Mouse (Mus musculus) T-cell, adult 66 days (primary cell): ENCODE measurements around the gene Amdhd2. TPM values are rescaled to one million over a fixed set of nuclear protein-coding genes. Genes with fewer than 3 reads are reported as not detected.

Source experiments
- total RNA-seq, 2 experiments: library from RNA; stranded (reverse); gene quantifications; 3 replicates in 1 of 2; 4 replicates in 1 of 2; pipeline ENCODE4 v1.2.4; 2023

Gene Amdhd2
- 10 to 100 TPM; 27.0 to 27.6 TPM for total RNA-seq

DNA sequence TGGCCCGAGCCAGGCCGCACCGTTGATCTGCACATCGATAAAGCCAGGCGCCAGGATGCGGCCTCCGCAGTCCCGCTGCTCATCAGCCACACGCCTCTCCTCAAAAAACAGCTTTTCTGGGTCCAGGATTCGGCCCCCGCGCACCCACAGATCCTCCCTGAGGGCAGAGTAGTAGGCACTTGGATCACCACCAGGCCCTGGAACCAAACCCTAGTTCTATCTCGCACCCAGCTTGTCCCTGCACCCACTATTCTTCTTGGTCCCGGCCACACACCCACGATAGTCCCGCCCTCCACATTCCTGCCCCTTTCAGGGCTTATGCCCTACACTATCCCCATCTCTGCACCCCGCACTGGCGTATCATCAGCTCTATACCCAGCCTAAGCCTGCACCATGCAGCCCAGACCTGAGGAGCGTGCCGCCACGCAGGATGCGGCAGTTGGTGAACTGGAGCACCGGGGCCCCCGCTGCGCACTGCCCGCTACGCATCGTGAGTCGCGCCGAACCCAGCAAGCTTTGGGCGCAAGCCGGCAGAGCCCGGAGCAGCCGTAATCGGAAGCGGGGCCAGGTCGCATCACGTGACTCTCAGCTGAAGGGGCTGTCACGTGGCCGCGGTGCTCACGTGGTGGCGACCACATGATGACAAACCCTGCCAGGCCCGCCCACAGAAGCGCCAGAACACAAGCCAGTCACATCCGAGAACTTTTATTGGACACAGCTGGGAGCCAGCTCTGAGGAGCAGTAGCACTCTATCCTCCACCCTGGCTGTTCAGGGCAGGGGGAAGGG, at the start of gene Amdhd2:
Gene Amdhd2 (minus strand): TSS at position 591 of the 787 bp plus-strand sequence.

DNA sequence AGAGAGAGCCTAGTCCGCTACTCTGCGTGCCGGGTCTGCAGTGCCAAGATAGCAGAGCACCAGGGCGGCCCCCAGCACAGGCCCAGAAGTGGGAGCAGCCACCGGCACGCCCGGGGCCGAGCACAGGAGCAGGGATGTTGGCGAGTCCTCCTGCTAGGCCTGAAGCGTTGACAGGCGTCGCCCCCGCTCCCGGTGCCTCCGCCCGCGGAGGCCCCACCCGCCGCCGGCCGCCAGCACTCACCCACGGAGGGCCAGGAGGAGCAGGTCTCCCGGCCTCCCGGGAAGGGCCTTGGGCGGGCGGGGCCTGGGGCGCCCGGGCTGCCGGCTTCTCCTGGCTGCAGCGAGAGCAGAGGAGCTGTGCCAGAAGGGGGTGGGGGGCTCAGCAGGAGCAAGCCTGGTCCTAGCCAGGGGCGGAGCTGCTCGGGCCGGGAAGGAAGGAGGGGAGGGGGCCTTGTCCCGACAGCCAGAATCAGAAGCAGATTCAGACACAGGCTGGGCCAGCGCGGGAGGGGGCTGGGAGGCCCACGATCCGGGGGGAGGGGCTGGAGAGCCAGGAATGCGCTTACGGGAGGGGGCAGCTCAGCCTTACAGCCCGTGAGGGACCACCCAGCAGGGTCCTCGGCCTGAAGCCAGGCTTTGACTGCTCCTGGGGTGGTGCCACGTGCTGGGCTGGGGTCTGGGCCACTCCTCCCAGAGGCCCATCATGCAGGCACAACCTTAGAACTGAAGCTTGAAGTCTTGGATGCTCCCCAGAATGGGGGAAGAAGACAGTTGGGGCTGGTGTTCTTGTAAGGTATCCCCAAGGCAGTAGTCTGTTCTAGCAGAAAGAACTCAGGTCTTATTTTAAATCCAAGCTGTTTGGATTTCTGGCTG, 45.7 kb upstream of the Amdhd2 start, which contains the start of gene Ntn3:
Gene Ntn3 (minus strand): TSS at position 489 of the 873 bp plus-strand sequence.

DNA sequence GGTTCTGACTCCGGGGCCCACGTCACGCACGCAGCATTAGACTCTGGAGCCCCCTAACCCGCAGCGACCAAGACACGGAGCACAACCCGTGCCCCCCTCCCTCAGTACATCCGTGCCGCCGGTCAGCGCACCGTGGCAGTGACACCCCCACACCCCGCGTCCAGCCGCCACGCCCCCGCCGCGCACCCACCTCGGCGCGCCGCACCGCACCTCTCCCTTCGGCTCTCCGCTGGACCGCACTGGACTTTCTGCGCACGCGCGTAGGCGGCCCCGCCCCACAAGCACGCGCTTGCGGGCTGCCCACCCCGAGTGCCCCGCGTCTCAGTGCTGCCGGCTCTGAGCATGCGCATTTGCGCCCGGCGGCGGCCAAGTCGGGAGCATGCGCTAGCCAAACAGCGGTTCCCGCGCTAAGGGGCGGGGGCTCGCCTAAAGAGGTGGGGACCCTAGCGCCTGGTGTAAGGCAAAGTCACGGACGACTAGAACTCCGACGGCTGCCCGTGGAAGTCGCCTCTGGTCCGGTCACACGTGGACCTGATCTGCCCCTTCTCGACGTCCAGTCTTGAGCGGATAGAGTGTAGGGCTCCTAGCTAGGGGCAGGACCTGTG, 41.8 kb upstream of the Amdhd2 start, which contains the start of gene Tbc1d24:
Gene Tbc1d24 (minus strand): TSS at position 279 of the 605 bp plus-strand sequence.

DNA sequence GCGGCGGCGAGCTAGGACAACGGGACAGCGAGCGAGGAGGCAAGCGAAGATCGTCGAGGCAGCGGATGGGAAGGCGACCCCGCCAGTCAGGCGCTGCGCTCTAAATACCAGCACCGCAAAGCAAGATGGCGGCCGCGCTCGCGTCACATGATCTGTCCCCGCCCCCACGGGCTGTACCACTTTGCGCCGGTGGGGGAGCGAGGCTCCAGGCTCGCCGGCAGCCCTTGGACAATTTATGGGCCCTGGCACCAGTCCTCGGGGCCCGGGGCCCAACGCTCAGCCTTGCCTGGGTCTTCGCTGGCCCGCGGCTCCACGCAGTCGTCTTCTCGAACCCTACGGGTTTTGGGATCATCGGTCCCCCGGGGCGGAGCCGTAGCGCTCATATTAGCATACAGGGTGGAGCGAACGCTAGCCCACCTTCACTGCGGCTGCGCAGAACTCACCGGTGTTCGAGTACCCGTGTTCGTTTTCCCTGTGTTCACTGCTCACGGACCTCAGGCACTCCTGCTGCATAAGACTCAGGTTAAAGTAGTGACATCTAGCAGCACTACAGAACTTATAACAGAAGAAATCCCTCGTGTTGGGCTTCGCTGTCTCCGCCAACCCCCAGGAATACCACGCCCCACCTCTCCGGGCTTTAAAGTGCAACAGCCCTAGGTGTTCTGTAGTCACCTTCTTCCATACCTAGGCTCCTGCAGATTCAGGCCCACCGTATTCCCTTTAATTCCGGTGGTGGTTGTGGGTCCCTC, 5.9 kb upstream of the Amdhd2 start, which contains the start of gene Atp6v0c:
Gene Atp6v0c (minus strand): TSS at position 386 of the 749 bp plus-strand sequence.

DNA sequence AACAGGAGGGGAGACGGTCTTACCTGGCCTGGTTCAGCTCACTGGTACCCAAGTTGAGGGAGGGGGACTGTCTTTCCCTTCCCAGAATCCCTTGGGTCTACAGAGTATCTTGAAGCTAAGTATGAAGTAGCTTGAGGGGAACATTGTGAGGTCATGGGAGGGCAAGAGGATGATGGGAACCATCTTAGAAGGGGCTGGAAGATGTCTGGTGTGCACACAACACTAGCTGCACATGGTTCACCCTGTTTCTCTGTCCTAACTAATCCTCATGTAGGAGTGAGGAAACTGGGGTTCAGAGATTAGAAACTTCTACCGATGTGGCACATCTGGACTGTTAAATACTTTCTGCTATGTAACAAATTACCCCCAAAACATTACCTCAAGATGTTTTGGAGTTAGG, 12.7 kb downstream of the Amdhd2 start, which contains the start of gene Pdpk1:
Gene Pdpk1 (minus strand): TSS at position 101 of the 400 bp plus-strand sequence.

Other genes starting within 250 kb of the Amdhd2 start
- gene Dcpp3, start 246.3 kb downstream of the Amdhd2 start, total RNA-seq: not detected
- not detected for gene Sbp, start 222.1 kb downstream of the Amdhd2 start, total RNA-seq
- gene Sbpl, start 208.5 kb downstream of the Amdhd2 start, total RNA-seq: not detected
- 1 to 10 TPM; 1.4 to 1.7 TPM for gene Prss30, start 183.2 kb downstream of the Amdhd2 start, total RNA-seq
- not detected for gene Prss22, start 165.7 kb downstream of the Amdhd2 start, total RNA-seq
- not detected for gene Prss27, start 125.6 kb downstream of the Amdhd2 start, total RNA-seq
- gene Kctd5, start 90.3 kb downstream of the Amdhd2 start, total RNA-seq: 10 to 100 TPM; 33.8 to 39.2 TPM
- gene Pdpk1, start 12.8 kb downstream of the Amdhd2 start, total RNA-seq: 100 to 1,000 TPM in 1 of 2 experiments, 10 to 100 TPM in 1; 95.5 to 101 TPM
- 100 to 1,000 TPM; 144 to 153 TPM for gene Atp6v0c, start 5.9 kb upstream of the Amdhd2 start, total RNA-seq
- gene Tbc1d24, start 41.8 kb upstream of the Amdhd2 start, total RNA-seq: 1 to 10 TPM; 1.2 to 1.6 TPM
- gene Ntn3, start 45.8 kb upstream of the Amdhd2 start, total RNA-seq: under 1 TPM; 0.17 to 0.30 TPM
- gene Tedc2, start 57.1 kb upstream of the Amdhd2 start, total RNA-seq: 1 to 10 TPM; 7.3 to 8.3 TPM
- gene Ccnf, start 87.7 kb upstream of the Amdhd2 start, total RNA-seq: 10 to 100 TPM in 1 of 2 experiments, 1 to 10 TPM in 1; 7.7 to 10.2 TPM
- under 1 TPM in 1 of 2 experiments, not detected in 1; 0.23 TPM for gene Abca17, start 187.3 kb upstream of the Amdhd2 start, total RNA-seq
- gene Abca3, start 188.2 kb upstream of the Amdhd2 start, total RNA-seq: 10 to 100 TPM; 43.3 to 52.2 TPM